Mouse (Mus musculus): ENCODE results near the gene Wdr17.

DNA sequence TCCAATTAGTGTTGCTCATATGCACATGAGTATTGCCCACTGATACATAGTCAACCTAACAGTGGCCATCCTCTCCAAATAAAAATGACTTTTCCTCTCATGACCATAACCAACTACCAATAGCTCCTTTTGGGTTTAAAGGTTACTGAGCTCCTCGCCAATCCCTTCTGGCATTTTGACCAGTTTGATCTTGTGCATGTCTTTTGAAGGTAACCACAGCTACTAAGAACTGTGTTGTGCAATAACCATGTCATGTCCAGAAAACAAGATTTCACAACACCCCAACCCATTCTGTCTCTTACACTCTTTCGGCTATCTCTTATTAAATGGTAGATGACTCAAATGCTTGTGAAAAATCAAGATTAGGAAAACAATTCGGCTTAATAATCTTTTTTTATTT, 38.0 kb upstream of the Wdr17 start:
- no peak for TF ChIP-seq CTCF (IDR thresholded peaks at IDR 0.05; ENCODE audit: borderline replicate concordance, insufficient read depth, low read length)
- no peak for TF ChIP-seq POLR2A (IDR thresholded peaks at IDR 0.05; ENCODE audit: low read depth, low read length)
